Mouse (Mus musculus) testis, adult 2 months (tissue): ENCODE data around the gene Rpl37.

Source experiments
- CTCF ChIP-seq: fragments of 200-500 bp; IDR thresholded peaks from 2 replicates; pipeline ENCODE4 v1.5.1; 2012; ENCODE audit warnings: low read depth, mild to moderate bottlenecking, inconsistent platforms, low read length, moderate library complexity; ENCODE audit not compliant: control insufficient read depth, insufficient read depth, insufficient replicate concordance
- POLR2A ChIP-seq: fragments of 200-500 bp; IDR thresholded peaks from 2 replicates; pipeline ENCODE4 v1.6.1; 2012; ENCODE audit warnings: low read depth, mild to moderate bottlenecking, inconsistent platforms, low read length, moderate library complexity; ENCODE audit not compliant: control insufficient read depth

DNA sequence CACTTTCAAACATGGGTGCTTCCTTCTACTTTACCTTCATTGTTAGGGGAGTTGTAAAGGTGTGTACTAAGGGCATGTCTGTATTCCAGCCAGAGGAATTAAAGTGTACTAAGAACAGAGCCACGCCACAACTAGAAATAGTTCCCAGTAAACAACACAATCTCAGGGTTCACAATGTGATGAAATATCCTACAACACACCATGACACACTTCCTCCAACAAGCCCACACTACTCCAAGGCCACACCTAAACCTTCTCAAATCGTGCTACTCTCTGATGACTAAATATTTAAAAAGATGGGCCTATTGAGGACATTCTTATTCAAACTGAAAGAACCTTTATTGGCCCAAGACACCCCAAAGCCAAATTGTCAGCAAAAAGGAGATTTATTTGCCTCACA, 11.0 kb downstream of the Rpl37 start:
- TF ChIP-seq CTCF (no peak), POLR2A (no peak)
